Comparison of ENCODE assay signal across 14 mouse cellular contexts in the genomic region with DNA sequence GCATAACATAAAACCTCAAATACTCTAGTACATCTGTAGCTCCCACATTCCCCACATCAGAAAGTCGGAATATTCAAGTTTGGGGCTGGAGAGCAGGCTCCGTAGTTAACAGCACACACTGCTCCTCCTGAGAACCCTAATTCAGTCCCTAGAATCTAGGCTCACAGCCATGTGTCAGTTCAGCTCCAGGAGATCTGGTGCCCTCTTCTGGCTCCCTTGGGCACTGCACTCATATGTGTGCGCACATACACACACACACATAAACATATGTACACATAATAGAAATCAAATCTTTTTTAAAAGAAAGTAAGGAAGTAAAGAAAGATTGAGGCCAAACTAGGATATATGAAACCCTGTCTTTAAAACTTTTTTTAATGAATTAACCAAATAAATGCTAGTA. TPM values are rescaled to one million over a fixed set of nuclear protein-coding genes. Genes with fewer than 3 reads are reported as not detected.
DNase-seq lines count a peak whose midpoint lies in the region; ATAC-seq lines count a peak whose summit lies in the region.
"Had no signal": no experiment of that assay in that cellular context is flagged by ENCODE, and none has a peak within 500 bp of the region (broad histone marks: within the 10 kb centered on the region; RNA-seq: fewer than 3 reads in every experiment).

No protein-coding gene starts in this region.

- no peak overlapping the region for H3K4me3 ChIP-seq in limb, embryonic 11.5 days (ENCODE audit: low read depth, low read length)
- no peak overlapping the region for H3K4me3 ChIP-seq in limb, embryonic 10.5 days
- H3K4me3 ChIP-seq in neural tube, embryonic 15.5 days (replicated peaks): no peak overlapping the region
- H3K4me3 ChIP-seq: liver, embryonic 15.5 days; myocyte had no signal

- DNase-seq in cerebellum, postnatal 14 days: peak; percentile 27 to 58
- no peak for DNase-seq in cerebellum, postnatal 36 days
- DNase-seq in limb, embryonic 11.5 days (ENCODE audit: low spot score): peak; percentile 40
- DNase-seq in limb, embryonic 10.5 days (ENCODE audit: low spot score): no peak
- DNase-seq in 3T3-L1 (ENCODE audit: low read depth, low spot score): peak; percentile 25
- peak; percentile 66 for DNase-seq in ZHBTc4 (ENCODE audit: low read depth, low spot score)
- DNase-seq: adrenal gland, postnatal 25 days; heart, adult 18-20 months; heart, postnatal 36 days had no signal

- 96% methylated on average over 3 of the region's 3 CpGs for WGBS in limb, embryonic 11.5 days
- WGBS in limb, embryonic 10.5 days: 93% methylated on average over 3 of the region's 3 CpGs
- 99% methylated on average over 3 of the region's 3 CpGs for WGBS in neural tube, embryonic 15.5 days

- no peak for ATAC-seq in limb, embryonic 11.5 days (ENCODE audit: insufficient number of reproducible peaks, low FRiP score, low TSS enrichment, low read depth)
- no peak for ATAC-seq in neural tube, embryonic 15.5 days (ENCODE audit: low FRiP score)
- ATAC-seq in inflammation-experienced regulatory T-cells, adult 6 months: no peak
- ATAC-seq: intestine, embryonic 16.5 days had no signal

- no peak overlapping the region for H3K4me2 ChIP-seq in limb, embryonic 11.5 days (ENCODE audit: low read depth, severe bottlenecking)
- H3K4me2 ChIP-seq in neural tube, embryonic 15.5 days: no peak overlapping the region
- H3K4me2 ChIP-seq: liver, embryonic 15.5 days had no signal

- no peak overlapping the region for H3K27ac ChIP-seq in limb, embryonic 11.5 days (replicated peaks; ENCODE audit: low read depth, low read length)
- no peak overlapping the region for H3K27ac ChIP-seq in limb, embryonic 10.5 days
- no peak overlapping the region for H3K27ac ChIP-seq in neural tube, embryonic 15.5 days (replicated peaks)
- H3K27ac ChIP-seq: liver, embryonic 15.5 days had no signal

- H3K9me3 ChIP-seq in limb, embryonic 11.5 days (ENCODE audit: control insufficient read depth, low read length): no peaks in the 10 kb centered on the region; the same call in 1 of the 2 replicates
- no peaks in the 10 kb centered on the region; the same call in 1 of the 2 replicates for H3K9me3 ChIP-seq in limb, embryonic 10.5 days (replicated peaks)
- no peaks in the 10 kb centered on the region; the same call in 1 of the 2 replicates for H3K9me3 ChIP-seq in neural tube, embryonic 15.5 days (replicated peaks)

- no peaks in the 10 kb centered on the region for H3K36me3 ChIP-seq in limb, embryonic 11.5 days (ENCODE audit: control insufficient read depth, insufficient read depth, low read length)
- no peaks in the 10 kb centered on the region for H3K36me3 ChIP-seq in limb, embryonic 10.5 days
- H3K36me3 ChIP-seq in neural tube, embryonic 15.5 days: no peaks in the 10 kb centered on the region
- H3K36me3 ChIP-seq: liver, embryonic 15.5 days had no signal

- H3K27me3 ChIP-seq in limb, embryonic 11.5 days (ENCODE audit: control insufficient read depth, insufficient read depth, low read length): no peaks in the 10 kb centered on the region
- no peaks in the 10 kb centered on the region for H3K27me3 ChIP-seq in limb, embryonic 10.5 days (ENCODE audit: low read depth, poor library complexity, severe bottlenecking)
- H3K27me3 ChIP-seq in neural tube, embryonic 15.5 days (replicated peaks): 0 out of 2 replicates have a peak, but pooled peaks cover 3% of the 10 kb centered on the region

- no peaks in the 10 kb centered on the region for H3K4me1 ChIP-seq in limb, embryonic 11.5 days (ENCODE audit: control insufficient read depth, insufficient read depth, low read length)
- no peaks in the 10 kb centered on the region for H3K4me1 ChIP-seq in limb, embryonic 10.5 days
- H3K4me1 ChIP-seq in neural tube, embryonic 15.5 days: no peaks in the 10 kb centered on the region
- H3K4me1 ChIP-seq: liver, embryonic 15.5 days had no signal

- no peak overlapping the region for H3K9ac ChIP-seq in limb, embryonic 11.5 days (ENCODE audit: low read length)
- no peak overlapping the region for H3K9ac ChIP-seq in neural tube, embryonic 15.5 days (replicated peaks)
- H3K9ac ChIP-seq: liver, embryonic 15.5 days had no signal

RNA-seq across cellular contexts. Expression of a gene that starts 19.1 kb away (rescaled TPM):
- 20.8 and 21.9 TPM in 2 replicates for polyA plus RNA-seq in limb, embryonic 11.5 days (2014; fragmentation: Nextera tagmentation; extraction: Ambion mirVana)
- polyA plus RNA-seq in limb, embryonic 10.5 days (2016; fragmentation: Nextera tagmentation; extraction: Ambion mirVana): 19.3 and 23.6 TPM in 2 replicates
- polyA plus RNA-seq in neural tube, embryonic 15.5 days (2015; fragmentation: Nextera tagmentation; extraction: Ambion mirVana): 15.0 and 18.2 TPM in 2 replicates
- polyA plus RNA-seq in inflammation-experienced regulatory T-cells, adult 6 months (2017; shearing (Covaris generic)): 1 to 10 TPM; 3.4 to 7.5 (median 5.1) TPM

RNA-seq across cellular contexts. Expression of a gene that starts 58.3 kb away (rescaled TPM):
- 77.3 and 84.9 TPM in 2 replicates for polyA plus RNA-seq in limb, embryonic 11.5 days (2014; fragmentation: Nextera tagmentation; extraction: Ambion mirVana)
- polyA plus RNA-seq in limb, embryonic 10.5 days (2016; fragmentation: Nextera tagmentation; extraction: Ambion mirVana): 45.9 and 59.0 TPM in 2 replicates
- 15.7 and 25.4 TPM in 2 replicates for polyA plus RNA-seq in neural tube, embryonic 15.5 days (2015; fragmentation: Nextera tagmentation; extraction: Ambion mirVana)
- polyA plus RNA-seq in inflammation-experienced regulatory T-cells, adult 6 months (2017; shearing (Covaris generic)): 10 to 100 TPM; 26.2 to 47.1 (median 38.5) TPM

Comparison
In these comparisons a context has a peak if more than half of its experiments do, and no peak if none do; other contexts are left out.
1. DNase-seq: peak in cerebellum, postnatal 14 days (2 of 2), limb, embryonic 11.5 days (single experiment), 3T3-L1 (single experiment) and ZHBTc4 (single experiment); none in cerebellum, postnatal 36 days (0 of 2) and limb, embryonic 10.5 days (single experiment).